Mouse (Mus musculus) olfactory bulb, adult 2 months (tissue): Measurements from ENCODE around the gene Nprl3.

Experiments
- CTCF ChIP-seq: fragments of 200-500 bp; IDR thresholded peaks from 2 replicates; pipeline ENCODE4 v1.5.1; 2012; ENCODE audit warnings: low read depth, mild to moderate bottlenecking, low read length, moderate library complexity; ENCODE audit not compliant: insufficient read depth
- POLR2A ChIP-seq: fragments of 200-500 bp; IDR thresholded peaks from 2 replicates; pipeline ENCODE4 v1.6.1; 2012; ENCODE audit warnings: mild to moderate bottlenecking, low read depth, low read length, moderate library complexity; ENCODE audit not compliant: insufficient read depth

DNA sequence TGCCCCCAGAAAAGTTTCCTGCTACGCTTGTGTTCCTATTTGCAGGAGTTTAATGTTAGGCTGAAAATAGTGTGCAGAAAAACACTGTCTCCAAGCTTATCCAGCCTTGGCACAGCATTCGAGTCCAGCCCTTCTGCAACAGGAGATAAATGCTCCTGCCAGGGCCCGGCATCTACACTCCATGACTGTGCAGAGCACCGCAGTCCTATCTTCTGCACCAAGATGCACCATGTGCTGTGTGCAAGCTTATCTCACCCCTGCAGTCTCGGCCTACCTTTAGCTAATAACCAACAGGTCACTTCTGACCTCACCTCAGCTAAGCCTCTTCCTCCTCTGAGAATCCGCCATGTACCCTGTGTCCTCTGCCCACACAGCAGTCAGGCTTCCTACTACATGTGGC is 21.9 kb downstream of the Nprl3 start:
- no peak for TF ChIP-seq POLR2A
- TF ChIP-seq CTCF: no peak
